Mouse (Mus musculus): ENCODE data around the gene Polr1b.
A peak's percentile ranks its signal among the peaks of the same experiment; 100 is the strongest.

The Polr1b gene

GRCm38 (mm10) chr2:129116368-129116739 is 15.6 kb downstream of the Polr1b start:
- no peak for DNase-seq (ENCODE audit: low read depth)

GRCm38 (mm10) chr2:129118061-129118460 is 17.3 kb downstream of the Polr1b start:
- no peak for DNase-seq (ENCODE audit: low read depth)

GRCm38 (mm10) chr2:129121986-129122385 is 21.2 kb downstream of the Polr1b start:
- no peak for DNase-seq (ENCODE audit: low read depth)

- DNase-seq (ENCODE audit: low read depth), result peak; percentile 96
Observed at GRCm38 (mm10) chr2:129129412-129129929, 28.7 kb downstream of the Polr1b start, which contains the start of gene Chchd5. Gene Chchd5, plus strand, starts transcription at chr2:129129700.

- peak; percentile 8 for DNase-seq (ENCODE audit: low read depth)
Observed at GRCm38 (mm10) chr2:129129987-129130545, 29.3 kb downstream of the Polr1b start.

GRCm38 (mm10) chr2:129130776-129131175 is 30.0 kb downstream of the Polr1b start:
- DNase-seq (ENCODE audit: low read depth), result no peak

- DNase-seq (ENCODE audit: low read depth), result no peak
Observed at GRCm38 (mm10) chr2:129132231-129132630, 31.4 kb downstream of the Polr1b start.

- DNase-seq (ENCODE audit: low read depth), result no peak
Observed at GRCm38 (mm10) chr2:129133006-129133805, 32.4 kb downstream of the Polr1b start.

- no peak for DNase-seq (ENCODE audit: low read depth)
Observed at GRCm38 (mm10) chr2:129139906-129140305, 39.1 kb downstream of the Polr1b start.

GRCm38 (mm10) chr2:129148836-129149235 is 48.0 kb downstream of the Polr1b start:
- no peak for DNase-seq (ENCODE audit: low read depth)

GRCm38 (mm10) chr2:129150386-129150785 is 49.6 kb downstream of the Polr1b start:
- DNase-seq (ENCODE audit: low read depth), result no peak

GRCm38 (mm10) chr2:129151111-129151510 is 50.3 kb downstream of the Polr1b start:
- no peak for DNase-seq (ENCODE audit: low read depth)

- DNase-seq (ENCODE audit: low read depth), result no peak
Observed at GRCm38 (mm10) chr2:129152751-129153150, 52.0 kb downstream of the Polr1b start.

- DNase-seq (ENCODE audit: low read depth), result no peak
Observed at GRCm38 (mm10) chr2:129164815-129165214, 64.0 kb downstream of the Polr1b start.

GRCm38 (mm10) chr2:129166466-129167463 is 66.0 kb downstream of the Polr1b start:
- no peak for DNase-seq (ENCODE audit: low read depth)

GRCm38 (mm10) chr2:129173386-129173785 is 72.6 kb downstream of the Polr1b start:
- no peak for DNase-seq (ENCODE audit: low read depth)

- DNase-seq (ENCODE audit: low read depth), result no peak
Observed at GRCm38 (mm10) chr2:129174474-129174873, 73.7 kb downstream of the Polr1b start.

GRCm38 (mm10) chr2:129175636-129176035 is 74.8 kb downstream of the Polr1b start:
- no peak for DNase-seq (ENCODE audit: low read depth)
